Mouse (Mus musculus) olfactory bulb, adult 2 months (tissue): ENCODE data around the gene Gria2.

Experiments used
- CTCF ChIP-seq: fragments of 200-500 bp; IDR thresholded peaks from 2 replicates; pipeline ENCODE4 v1.5.1; 2012; ENCODE audit warnings: low read depth, mild to moderate bottlenecking, low read length, moderate library complexity; ENCODE audit not compliant: insufficient read depth
- POLR2A ChIP-seq: fragments of 200-500 bp; IDR thresholded peaks from 2 replicates; pipeline ENCODE4 v1.6.1; 2012; ENCODE audit warnings: mild to moderate bottlenecking, low read depth, low read length, moderate library complexity; ENCODE audit not compliant: insufficient read depth

DNA sequence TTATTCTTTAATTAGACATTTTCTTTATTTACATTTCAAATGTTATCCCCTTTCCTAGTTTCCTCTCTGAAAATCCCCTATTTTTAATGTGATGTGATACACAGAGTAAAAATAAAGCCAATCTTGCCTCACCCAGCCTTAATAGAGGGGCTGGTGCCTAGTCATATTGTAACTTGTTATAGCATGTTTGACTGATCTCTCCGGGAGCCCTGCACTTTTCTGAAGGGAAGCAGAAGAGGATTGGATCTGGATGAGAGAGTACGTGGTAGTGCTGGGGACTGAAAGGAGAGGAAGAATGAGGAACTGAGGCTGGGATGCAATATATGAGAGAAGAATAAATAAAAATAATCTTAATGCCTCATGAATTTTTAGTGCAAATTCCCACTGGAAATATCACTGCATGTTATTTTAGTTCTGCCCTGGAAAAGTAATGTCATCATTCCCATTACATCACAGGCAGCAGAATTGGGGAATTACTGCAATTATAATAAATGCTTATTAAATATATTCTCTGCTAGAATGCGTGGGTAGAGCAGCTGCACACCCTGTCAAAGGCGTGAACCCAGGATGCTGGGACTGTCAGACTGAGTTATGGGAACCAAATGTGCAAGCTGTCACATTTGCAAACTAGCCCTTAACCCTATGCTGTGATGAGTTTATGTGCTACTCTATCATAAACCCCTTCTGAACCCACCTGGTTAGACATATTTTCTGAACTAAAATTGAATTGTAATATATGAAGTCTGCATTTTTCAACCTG is 28.4 kb downstream of the Gria2 start:
- TF ChIP-seq POLR2A (no peak), CTCF (no peak)
